In the genomic region with DNA sequence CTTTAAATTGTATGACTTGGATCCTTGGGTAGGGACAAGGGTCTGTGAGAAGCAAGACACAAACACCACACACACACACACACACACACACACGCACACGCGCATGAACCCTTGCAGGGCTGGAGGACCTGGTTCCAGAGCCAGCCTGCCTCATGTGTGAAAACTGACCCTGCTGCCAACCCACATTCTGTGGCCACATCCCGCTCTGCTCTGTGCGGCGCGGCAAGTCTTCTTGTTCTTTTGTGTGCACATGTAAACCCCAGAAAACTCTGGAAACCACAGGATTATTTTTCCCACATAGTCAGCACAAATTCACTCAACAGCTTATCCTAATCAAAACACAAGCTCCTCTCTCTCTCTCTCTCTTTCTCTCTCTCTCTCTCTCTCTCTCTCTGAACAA, we compare ENCODE assay signal across 20 mouse cellular contexts.
DNase-seq lines count a peak whose midpoint lies in the region; ATAC-seq and TF ChIP-seq lines count a peak whose summit lies in the region.
"Had no signal": no experiment of that assay in that cellular context is flagged by ENCODE, and none has a peak within 500 bp of the region (broad histone marks: within the 10 kb centered on the region; RNA-seq: fewer than 3 reads in every experiment).

No protein-coding gene starts in this region.

- peaks cover 23% of the 10 kb centered on the region for H3K4me1 ChIP-seq in kidney, embryonic 15.5 days
- H3K4me1 ChIP-seq in kidney, embryonic 16.5 days (ENCODE audit: insufficient read depth, low read length), result peaks cover 25% of the 10 kb centered on the region
- peaks cover 27% of the 10 kb centered on the region for H3K4me1 ChIP-seq in embryonic facial prominence, embryonic 15.5 days
- H3K4me1 ChIP-seq in liver, embryonic 11.5 days (replicated peaks; ENCODE audit: control insufficient read depth, insufficient read depth, low read length), result no peaks in the 10 kb centered on the region
- H3K4me1 ChIP-seq: intestine, embryonic 15.5 days; liver, embryonic 12.5 days; midbrain, embryonic 12.5 days had no signal

- no peaks in the 10 kb centered on the region for H3K36me3 ChIP-seq in kidney, embryonic 15.5 days
- H3K36me3 ChIP-seq in kidney, embryonic 16.5 days (ENCODE audit: insufficient read depth, low read length), result no peaks in the 10 kb centered on the region
- no peaks in the 10 kb centered on the region for H3K36me3 ChIP-seq in embryonic facial prominence, embryonic 15.5 days
- H3K36me3 ChIP-seq in liver, embryonic 11.5 days (ENCODE audit: control insufficient read depth, insufficient read depth, low read length), result no peaks in the 10 kb centered on the region
- H3K36me3 ChIP-seq: forebrain, embryonic 10.5 days; hindbrain, embryonic 15.5 days; intestine, embryonic 15.5 days; liver, embryonic 12.5 days; midbrain, embryonic 12.5 days; neural tube, embryonic 13.5 days had no signal

- H3K4me2 ChIP-seq in kidney, embryonic 15.5 days, result no peak overlapping the region
- H3K4me2 ChIP-seq in kidney, embryonic 16.5 days (replicated peaks; ENCODE audit: low read depth, low read length), result no peak overlapping the region
- H3K4me2 ChIP-seq in embryonic facial prominence, embryonic 15.5 days (replicated peaks), result no peak overlapping the region
- no peak overlapping the region for H3K4me2 ChIP-seq in liver, embryonic 11.5 days
- H3K4me2 ChIP-seq: hindbrain, embryonic 15.5 days; intestine, embryonic 15.5 days; liver, embryonic 12.5 days; midbrain, embryonic 12.5 days; neural tube, embryonic 13.5 days had no signal

- 78% methylated on average over 7 of the region's 7 CpGs for WGBS in kidney, embryonic 15.5 days
- whole genome bisulfite sequencing in kidney, embryonic 16.5 days, result 91% methylated on average over 7 of the region's 7 CpGs
- WGBS in embryonic facial prominence, embryonic 15.5 days, result 54% methylated on average over 7 of the region's 7 CpGs
- 90% methylated on average over 7 of the region's 7 CpGs for WGBS in liver, embryonic 11.5 days

- ATAC-seq in kidney, embryonic 15.5 days (replicated peaks; ENCODE audit: low FRiP score), result no peak
- no peak for ATAC-seq in kidney, embryonic 16.5 days (ENCODE audit: low FRiP score, low TSS enrichment)
- peak; percentile 73 for ATAC-seq in embryonic facial prominence, embryonic 15.5 days (ENCODE audit: insufficient number of reproducible peaks, low FRiP score, low TSS enrichment, low read depth)
- ATAC-seq in liver, embryonic 11.5 days (replicated peaks; ENCODE audit: low FRiP score), result no peak
- ATAC-seq: intestine, embryonic 15.5 days; liver, embryonic 12.5 days had no signal

- H3K9ac ChIP-seq in kidney, embryonic 15.5 days, result no peak overlapping the region
- H3K9ac ChIP-seq in kidney, embryonic 16.5 days (replicated peaks; ENCODE audit: low read length), result no peak overlapping the region
- H3K9ac ChIP-seq in embryonic facial prominence, embryonic 15.5 days, result no peak overlapping the region
- H3K9ac ChIP-seq in liver, embryonic 11.5 days (ENCODE audit: low read depth, low read length), result no peak overlapping the region
- H3K9ac ChIP-seq: hindbrain, embryonic 15.5 days; intestine, embryonic 15.5 days; liver, embryonic 12.5 days; midbrain, embryonic 12.5 days; neural tube, embryonic 13.5 days had no signal

- H3K27ac ChIP-seq in kidney, embryonic 15.5 days, result 0 out of 2 replicates have a peak overlapping the region, but pooled peaks have one; percentile 18
- no peak overlapping the region for H3K27ac ChIP-seq in kidney, embryonic 16.5 days (ENCODE audit: low read length)
- H3K27ac ChIP-seq in embryonic facial prominence, embryonic 15.5 days (replicated peaks), result 0 out of 2 replicates have a peak overlapping the region, but pooled peaks have one; percentile 17
- H3K27ac ChIP-seq in liver, embryonic 11.5 days (ENCODE audit: low read depth, low read length), result no peak overlapping the region
- no peak overlapping the region for H3K27ac ChIP-seq in layer of hippocampus, adult 2 months
- H3K27ac ChIP-seq: forebrain, embryonic 10.5 days; hindbrain, embryonic 15.5 days; intestine, embryonic 15.5 days; liver, embryonic 12.5 days; midbrain, embryonic 12.5 days; neural tube, embryonic 13.5 days had no signal

- no peaks in the 10 kb centered on the region for H3K27me3 ChIP-seq in kidney, embryonic 15.5 days
- H3K27me3 ChIP-seq in kidney, embryonic 16.5 days (ENCODE audit: insufficient read depth, low read length), result no peaks in the 10 kb centered on the region
- H3K27me3 ChIP-seq in embryonic facial prominence, embryonic 15.5 days, result no peaks in the 10 kb centered on the region
- H3K27me3 ChIP-seq in liver, embryonic 11.5 days (replicated peaks; ENCODE audit: control insufficient read depth, insufficient read depth, low read length), result no peaks in the 10 kb centered on the region
- H3K27me3 ChIP-seq: hindbrain, embryonic 15.5 days; intestine, embryonic 15.5 days; liver, embryonic 12.5 days; midbrain, embryonic 12.5 days; neural tube, embryonic 13.5 days had no signal

- no peak overlapping the region for H3K4me3 ChIP-seq in kidney, embryonic 15.5 days (replicated peaks)
- no peak overlapping the region for H3K4me3 ChIP-seq in kidney, embryonic 16.5 days (ENCODE audit: low read length)
- no peak overlapping the region for H3K4me3 ChIP-seq in embryonic facial prominence, embryonic 15.5 days (replicated peaks)
- no peak overlapping the region for H3K4me3 ChIP-seq in liver, embryonic 11.5 days (ENCODE audit: low read depth, low read length)
- H3K4me3 ChIP-seq in layer of hippocampus, adult 2 months, result no peak overlapping the region
- H3K4me3 ChIP-seq: forebrain, embryonic 10.5 days; hindbrain, embryonic 15.5 days; intestine, embryonic 15.5 days; liver, embryonic 12.5 days; midbrain, embryonic 12.5 days; neural tube, embryonic 13.5 days had no signal

- DNase-seq in CD4-positive helper T cell, adult 2 months (ENCODE audit: low read depth, low spot score), result peak; percentile 6
- DNase-seq in lung, postnatal 14 days, result peak; percentile 28
- DNase-seq in liver, embryonic 11.5 days (ENCODE audit: low spot score), result no peak
- DNase-seq in layer of hippocampus, adult 2 months (ENCODE audit: low spot score in 2 of 2), result no peak
- DNase-seq: adrenal gland, adult 2 months; cerebellum, adult 9-10 months; gastrocnemius, postnatal 14 days; heart, adult 18-20 months; heart, postnatal 36 days; right cerebral cortex, postnatal 25 days; thymus, postnatal 36 days had no signal

- no peak for TF ChIP-seq CTCF in layer of hippocampus, adult 2 months (conservative IDR thresholded peaks at IDR 0.05)

- no peaks in the 10 kb centered on the region for H3K9me3 ChIP-seq in kidney, embryonic 15.5 days (replicated peaks)
- no peaks in the 10 kb centered on the region for H3K9me3 ChIP-seq in kidney, embryonic 16.5 days (ENCODE audit: low read length)
- no peaks in the 10 kb centered on the region for H3K9me3 ChIP-seq in embryonic facial prominence, embryonic 15.5 days (replicated peaks)
- no peaks in the 10 kb centered on the region for H3K9me3 ChIP-seq in liver, embryonic 11.5 days (ENCODE audit: control insufficient read depth, low read length)
- H3K9me3 ChIP-seq: forebrain, embryonic 10.5 days; hindbrain, embryonic 15.5 days; intestine, embryonic 15.5 days; liver, embryonic 12.5 days; midbrain, embryonic 12.5 days; neural tube, embryonic 13.5 days had no signal

Comparison
In these comparisons a context has a peak if more than half of its experiments do, and no peak if none do; other contexts are left out.
1. H3K27ac ChIP-seq: peak in kidney, embryonic 15.5 days (single experiment) and embryonic facial prominence, embryonic 15.5 days (single experiment); none in kidney, embryonic 16.5 days (single experiment), liver, embryonic 11.5 days (single experiment) and layer of hippocampus, adult 2 months (single experiment).
2. DNase-seq: peak in CD4-positive helper T cell, adult 2 months (single experiment) and lung, postnatal 14 days (single experiment); none in liver, embryonic 11.5 days (single experiment) and layer of hippocampus, adult 2 months (0 of 2).